In genomic region chr5:119597530-119597929, GRCm38 (mm10) we compare ENCODE assay signal across 15 mouse cellular contexts.
"Had no signal": no experiment of that assay in that cellular context is flagged by ENCODE, and none has a peak within 500 bp of the region (broad histone marks: within the 10 kb centered on the region; RNA-seq: fewer than 3 reads in every experiment).

No protein-coding gene starts in this region.

- H3K27ac ChIP-seq: liver, embryonic 13.5 days; liver, embryonic 15.5 days; macrophage; midbrain, embryonic 12.5 days; neural tube, embryonic 12.5 days; stomach, embryonic 15.5 days; stomach, postnatal 0 days had no signal

- DNase-seq: liver, embryonic 13.5 days; liver, postnatal 0 days; lung, adult 2 months; midbrain, embryonic 14.5 days; right cerebral cortex, postnatal 14 days; thymus, adult 2 months; thymus, postnatal 25 days; thymus, postnatal 4 days had no signal

- H3K36me3 ChIP-seq: liver, embryonic 13.5 days; liver, embryonic 15.5 days; midbrain, embryonic 12.5 days; neural tube, embryonic 12.5 days; stomach, embryonic 15.5 days had no signal

- ATAC-seq: liver, postnatal 0 days had no signal

- H3K27me3 ChIP-seq: liver, embryonic 13.5 days; liver, embryonic 15.5 days; megakaryocyte, embryonic 14.5 days; midbrain, embryonic 12.5 days; stomach, embryonic 15.5 days had no signal

- H3K9me3 ChIP-seq: liver, embryonic 13.5 days; liver, embryonic 15.5 days; midbrain, embryonic 12.5 days; neural tube, embryonic 12.5 days; stomach, embryonic 15.5 days had no signal

- H3K4me1 ChIP-seq: liver, embryonic 13.5 days; liver, embryonic 15.5 days; megakaryocyte, embryonic 14.5 days; midbrain, embryonic 12.5 days; neural tube, embryonic 12.5 days; stomach, embryonic 15.5 days had no signal

- H3K4me3 ChIP-seq: liver, embryonic 13.5 days; liver, embryonic 15.5 days; megakaryocyte, embryonic 14.5 days; midbrain, embryonic 12.5 days; neural tube, embryonic 12.5 days; stomach, embryonic 15.5 days had no signal

- H3K9ac ChIP-seq: liver, embryonic 13.5 days; liver, embryonic 15.5 days; liver, postnatal 0 days; midbrain, embryonic 12.5 days; neural tube, embryonic 12.5 days; stomach, embryonic 15.5 days had no signal

- H3K4me2 ChIP-seq: liver, embryonic 13.5 days; liver, embryonic 15.5 days; midbrain, embryonic 12.5 days; neural tube, embryonic 12.5 days; stomach, embryonic 15.5 days had no signal
